Mouse (Mus musculus) ES-Bruce4 (cell line): Measurements from ENCODE around the gene Tdrd1. TPM values are rescaled to one million over a fixed set of nuclear protein-coding genes. Genes with fewer than 3 reads are reported as not detected.

Experiments
- H3K27ac ChIP-seq: 2 replicates; pipeline ENCODE4 v1.5.1; 2012; ENCODE audit warnings: low read length, inconsistent platforms; ENCODE audit not compliant: insufficient read depth
- H3K27me3 ChIP-seq: 2 replicates; pipeline ENCODE4 v1.6.1; 2012; ENCODE audit warnings: mild to moderate bottlenecking, low read length, inconsistent platforms; ENCODE audit not compliant: control insufficient read depth, poor library complexity, insufficient read depth, severe bottlenecking
- H3K36me3 ChIP-seq: 2 replicates; pipeline ENCODE4 v1.6.1; 2012; ENCODE audit warnings: inconsistent platforms, mild to moderate bottlenecking, low read length, moderate library complexity; ENCODE audit not compliant: control insufficient read depth, poor library complexity, insufficient read depth, severe bottlenecking
- H3K4me1 ChIP-seq: one replicate; pipeline ENCODE4 v1.8.1; 2011; ENCODE audit warnings: low read length; ENCODE audit not compliant: control insufficient read depth, insufficient read depth
- H3K4me3 ChIP-seq: 2 replicates; pipeline ENCODE4 v1.5.1; 2011; ENCODE audit warnings: low read depth, mild to moderate bottlenecking, low read length
- H3K9ac ChIP-seq: 2 replicates; pipeline ENCODE4 v1.6.1; 2012; ENCODE audit warnings: low read depth, mild to moderate bottlenecking, inconsistent platforms; ENCODE audit not compliant: poor library complexity, severe bottlenecking
- H3K9me3 ChIP-seq: replicated peaks from 2 replicates; pipeline ENCODE4 v1.6.1; 2012; ENCODE audit warnings: mild to moderate bottlenecking, low read length, inconsistent platforms; ENCODE audit not compliant: control insufficient read depth, poor library complexity, insufficient read depth, severe bottlenecking
- CTCF ChIP-seq: IDR thresholded peaks from one replicate; pipeline ENCODE4 v1.8.1; 2011; ENCODE audit warnings: low read depth, low read length
- EP300 ChIP-seq: IDR thresholded peaks from 2 replicates; pipeline ENCODE4 v1.6.1; 2011; ENCODE audit warnings: low read depth, low read length; ENCODE audit not compliant: insufficient read depth
- POLR2A ChIP-seq: IDR thresholded peaks from one replicate; pipeline ENCODE4 v1.8.1; 2011; ENCODE audit warnings: low read length; ENCODE audit not compliant: insufficient read depth
- polyA plus RNA-seq: library from polyadenylated mRNA; stranded (reverse); fragments of >200 nt; gene quantifications from 2 replicates; pipeline ENCODE4 v1.2.4, GENCODE M21; 2011; ENCODE audit warnings: low read depth; ENCODE audit not compliant: missing spikeins, insufficient read depth, insufficient read length

Tdrd1 gene
- polyA plus RNA-seq, 1 experiment, result 1.7 TPM

DNA sequence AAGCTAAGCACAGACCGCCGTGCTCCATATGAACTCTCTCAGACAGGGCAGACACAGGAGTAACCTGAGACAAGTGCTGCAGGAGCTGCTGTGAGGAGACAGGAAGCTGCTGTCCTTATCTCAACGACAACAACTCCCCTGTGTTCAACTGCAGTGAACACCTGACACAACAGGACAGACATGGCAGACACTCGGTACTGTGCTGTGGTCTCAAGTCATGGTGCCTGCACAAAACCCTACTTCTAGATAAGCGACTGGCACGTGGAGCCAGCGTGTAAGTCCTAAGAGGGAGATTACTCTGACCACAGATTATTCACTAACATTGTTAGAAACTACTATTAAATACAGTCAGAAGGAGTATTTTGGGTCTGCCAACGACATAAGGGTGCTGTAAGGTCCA is 25.8 kb upstream of the Tdrd1 start:
- Histone ChIP-seq H3K27ac (no peak overlapping the region), H3K4me1 (no peaks in the 10 kb centered on the region), H3K9ac (no peak overlapping the region), H3K27me3 (no peaks in the 10 kb centered on the region), H3K36me3 (peaks cover 31% of the 10 kb centered on the region), H3K4me3 (no peak overlapping the region), H3K9me3 (no peaks in the 10 kb centered on the region)
- no peak for TF ChIP-seq POLR2A
- TF ChIP-seq EP300, result no peak
- no peak for TF ChIP-seq CTCF

DNA sequence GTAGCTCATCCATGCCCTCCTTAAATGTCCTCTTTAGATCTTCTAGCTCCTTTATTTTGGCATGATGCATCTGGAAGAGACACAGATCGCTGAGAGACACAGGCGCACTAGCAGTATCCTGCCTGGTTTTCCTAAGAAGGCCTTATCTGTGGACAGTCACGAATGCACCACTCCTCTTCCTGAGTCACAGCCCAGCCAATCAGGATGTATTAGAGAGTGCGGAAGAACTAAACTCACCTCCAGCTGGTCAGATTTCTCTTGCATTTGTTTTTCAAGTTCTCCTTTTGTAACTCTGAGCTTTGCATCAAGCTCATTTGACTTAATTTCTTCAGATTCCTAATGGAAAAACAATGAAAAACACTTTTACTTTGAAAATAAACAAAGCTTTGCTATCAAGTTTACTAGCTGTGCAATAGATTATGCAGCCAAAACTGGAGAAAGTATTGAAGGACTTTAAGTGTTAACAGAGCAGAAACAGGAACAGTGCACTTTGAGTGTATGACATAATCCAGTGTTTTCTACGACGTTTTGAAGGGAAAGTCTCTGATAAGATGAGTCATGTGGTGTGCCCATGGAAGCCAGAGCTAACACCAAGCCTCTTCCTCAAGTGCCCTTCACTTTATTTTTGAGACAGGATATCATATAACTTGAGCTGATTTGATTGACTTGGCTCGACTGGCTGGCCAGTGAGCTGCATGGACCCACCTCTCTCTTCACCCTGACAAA is 24.9 kb upstream of the Tdrd1 start:
- Histone ChIP-seq H3K36me3 (peaks cover 29% of the 10 kb centered on the region), H3K27ac (no peak overlapping the region)

DNA sequence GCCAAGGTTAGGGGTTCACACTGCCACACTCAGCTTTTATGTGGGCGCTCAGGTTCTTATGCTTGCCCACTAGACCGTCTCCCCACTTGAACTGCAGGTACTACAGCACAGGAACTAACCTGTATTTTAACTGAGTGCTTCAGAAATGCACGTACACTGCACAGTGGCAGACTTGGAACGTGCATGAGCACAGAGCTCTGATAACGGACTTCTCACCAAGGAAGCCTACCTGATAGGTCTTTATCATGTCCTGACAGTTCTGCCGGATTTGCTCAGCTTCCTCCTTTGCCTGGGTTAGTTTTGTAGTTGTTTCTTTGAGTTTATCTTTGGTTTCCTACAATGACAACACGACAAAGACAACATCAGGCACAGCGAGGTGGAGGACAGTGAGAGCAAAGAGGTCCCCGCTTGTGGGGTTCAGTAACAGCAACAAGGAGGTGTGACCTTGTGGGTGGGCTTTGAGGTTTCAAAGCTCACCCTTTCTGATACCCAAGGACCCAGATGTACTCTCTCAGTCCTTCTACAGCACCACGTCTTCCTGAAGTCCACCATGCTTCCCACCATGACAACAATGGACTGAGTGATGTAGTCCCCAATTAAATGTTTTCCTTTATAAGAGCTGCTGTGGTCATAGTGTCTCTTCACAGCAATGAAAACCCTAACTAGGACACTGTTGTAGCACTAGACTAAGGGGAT is 24.2 kb upstream of the Tdrd1 start:
- no peaks in the 10 kb centered on the region for H3K9me3 ChIP-seq
- peaks cover 25% of the 10 kb centered on the region for H3K36me3 ChIP-seq
- TF ChIP-seq CTCF (no peak), POLR2A (no peak), EP300 (no peak)
- no peak overlapping the region for H3K4me3 ChIP-seq
- H3K27me3 ChIP-seq, result no peaks in the 10 kb centered on the region
- H3K27ac ChIP-seq, result no peak overlapping the region
- H3K4me1 ChIP-seq, result no peaks in the 10 kb centered on the region
- no peak overlapping the region for H3K9ac ChIP-seq

More for the DNA sequence above, 24.9 kb upstream of the Tdrd1 start:
- no peak overlapping the region for H3K4me3 ChIP-seq
- H3K9me3 ChIP-seq, result no peaks in the 10 kb centered on the region
- no peaks in the 10 kb centered on the region for H3K4me1 ChIP-seq
- no peak overlapping the region for H3K9ac ChIP-seq
- no peak for TF ChIP-seq CTCF
- TF ChIP-seq EP300, result no peak
- no peak for TF ChIP-seq POLR2A
- no peaks in the 10 kb centered on the region for H3K27me3 ChIP-seq

DNA sequence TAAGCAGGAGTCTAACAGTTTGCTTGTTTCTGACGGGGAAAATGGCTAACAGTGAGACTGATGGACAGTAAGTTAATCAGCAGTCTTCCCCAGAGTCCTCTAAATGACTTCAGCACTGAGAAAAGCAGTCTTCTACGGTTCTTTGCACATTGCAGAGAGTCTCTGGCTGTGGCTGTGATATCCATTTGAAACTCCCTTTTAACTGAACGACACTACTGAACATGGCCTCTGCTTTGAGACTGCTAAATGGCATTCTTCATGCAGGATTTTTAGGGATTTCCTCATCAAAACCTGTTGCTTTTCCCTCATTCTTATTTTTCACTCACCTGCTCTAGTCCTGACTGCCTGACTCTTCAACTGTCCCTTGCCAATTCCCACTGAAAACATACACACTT is 23.7 kb upstream of the Tdrd1 start:
- Histone ChIP-seq H3K4me3 (no peak overlapping the region), H3K27ac (no peak overlapping the region), H3K9me3 (no peaks in the 10 kb centered on the region), H3K4me1 (no peaks in the 10 kb centered on the region), H3K36me3 (peaks cover 29% of the 10 kb centered on the region), H3K9ac (no peak overlapping the region), H3K27me3 (no peaks in the 10 kb centered on the region)
- TF ChIP-seq CTCF (no peak), EP300 (no peak), POLR2A (no peak)

DNA sequence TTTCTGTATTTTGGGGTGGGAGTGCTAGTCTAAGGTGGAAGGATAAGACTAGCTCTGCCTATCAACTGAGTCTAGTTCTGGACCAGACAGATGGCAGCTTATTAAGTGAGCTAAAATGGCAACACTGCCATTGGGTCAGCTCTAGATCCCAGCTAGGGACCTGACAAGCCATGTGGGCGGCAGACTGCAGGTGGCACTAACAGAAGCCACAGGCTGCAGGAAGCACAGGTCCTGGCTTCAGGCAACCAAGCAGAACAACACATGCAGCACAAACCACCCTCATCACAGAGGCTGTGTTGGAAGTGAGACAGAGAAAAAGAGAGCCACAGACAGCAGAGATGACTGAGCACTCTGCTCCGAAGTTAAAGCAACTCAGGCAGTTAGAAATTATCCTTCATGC is 20.6 kb upstream of the Tdrd1 start:
- Histone ChIP-seq H3K9ac (no peak overlapping the region), H3K4me1 (no peaks in the 10 kb centered on the region), H3K27ac (no peak overlapping the region), H3K9me3 (no peaks in the 10 kb centered on the region), H3K4me3 (no peak overlapping the region), H3K27me3 (no peaks in the 10 kb centered on the region), H3K36me3 (peaks cover 34% of the 10 kb centered on the region)
- TF ChIP-seq CTCF (no peak), EP300 (no peak), POLR2A (no peak)

DNA sequence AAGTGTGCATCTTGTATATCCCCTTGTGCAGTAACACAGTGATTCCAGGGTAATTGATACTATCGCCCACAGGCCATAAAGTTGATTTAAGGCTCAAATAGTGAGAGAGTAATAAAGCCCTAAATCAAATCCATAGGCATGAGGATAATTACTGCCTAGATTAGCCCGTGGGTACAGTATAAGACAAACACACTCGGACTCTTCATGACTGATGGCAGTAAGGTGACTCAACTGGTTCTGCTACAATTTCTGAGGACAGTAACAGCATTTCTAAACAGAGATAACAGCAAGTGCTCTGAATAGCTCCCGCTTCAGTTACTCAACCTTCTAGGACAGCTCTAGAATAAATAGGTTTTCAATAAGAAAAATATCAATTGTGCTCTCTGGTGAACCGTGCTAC is 18.9 kb upstream of the Tdrd1 start:
- Histone ChIP-seq H3K4me1 (no peaks in the 10 kb centered on the region), H3K9ac (no peak overlapping the region), H3K9me3 (no peaks in the 10 kb centered on the region), H3K27me3 (no peaks in the 10 kb centered on the region), H3K36me3 (peaks cover 25% of the 10 kb centered on the region), H3K4me3 (no peak overlapping the region), H3K27ac (no peak overlapping the region)
- TF ChIP-seq EP300 (no peak), CTCF (no peak), POLR2A (no peak)
